Mouse (Mus musculus) CH12.LX (cell line): ENCODE results near the gene Cnpy1. TPM values are rescaled to one million over a fixed set of nuclear protein-coding genes. Genes with fewer than 3 reads are reported as not detected.

Experiments used
- DNase-seq: peaks from one replicate; pipeline ENCODE4 v3.0.0-alpha.2; 2013; ENCODE audit errors: extremely low read depth
- H3K27ac ChIP-seq: 2 replicates; pipeline ENCODE4 v1.5.1; 2012; ENCODE audit warnings: low read depth, mild to moderate bottlenecking, control low read depth, moderate library complexity; ENCODE audit not compliant: insufficient read depth
- H3K27me3 ChIP-seq: replicated peaks from 2 replicates; pipeline ENCODE3; 2012; ENCODE audit warnings: inconsistent platforms
- H3K36me3 ChIP-seq, 2 experiments: replicated peaks in 1 of 2; 2 replicates each; pipeline versions ENCODE3 to v1.6.1; 2012; ENCODE audit warnings: inconsistent platforms in 1 of 2, low read length in 1 of 2, mild to moderate bottlenecking in 1 of 2, mixed read lengths in 1 of 2, moderate library complexity in 1 of 2; ENCODE audit not compliant: control insufficient read depth in 1 of 2, insufficient read depth in 1 of 2
- H3K4me1 ChIP-seq, 2 experiments: 2 replicates each; pipeline ENCODE4 v1.6.1; 2012; ENCODE audit warnings: inconsistent platforms in 1 of 2, moderate library complexity in 1 of 2; ENCODE audit not compliant: insufficient read depth in 2 of 2, control insufficient read depth in 1 of 2
- H3K4me2 ChIP-seq: 2 replicates; pipeline ENCODE4 v1.6.1; 2012; ENCODE audit warnings: low read depth, mild to moderate bottlenecking, control low read depth; ENCODE audit not compliant: poor library complexity, insufficient read depth, severe bottlenecking
- H3K4me3 ChIP-seq, 3 experiments: fragments of 150-350 bp in 1 of 3; sonication (generic) in 1 of 3; replicated peaks in 1 of 3; 2 replicates each; pipeline versions ENCODE3 to v1.5.1; 2011 to 2012; ENCODE audit warnings: low read depth in 2 of 3, low read length in 2 of 3, mild to moderate bottlenecking in 2 of 3, moderate library complexity in 2 of 3, control low read depth in 1 of 3, improper control_type of control experiment in 1 of 3, inconsistent platforms in 1 of 3, mixed read lengths in 1 of 3; ENCODE audit not compliant: poor library complexity in 1 of 3
- H3K79me2 ChIP-seq: replicated peaks from 2 replicates; pipeline ENCODE4 v1.6.1; 2012; ENCODE audit warnings: mild to moderate bottlenecking, moderate library complexity; ENCODE audit not compliant: control insufficient read depth, poor library complexity, insufficient read depth, severe bottlenecking; ENCODE audit errors: extremely low read depth
- H3K9ac ChIP-seq: 2 replicates; pipeline ENCODE4 v1.6.1; 2012; ENCODE audit warnings: low read depth, mild to moderate bottlenecking, control low read depth, moderate library complexity; ENCODE audit not compliant: insufficient read depth
- H3K9me3 ChIP-seq: replicated peaks from 2 replicates; pipeline ENCODE3; 2012; ENCODE audit warnings: low read length, inconsistent platforms, mixed read lengths
- CHD1 ChIP-seq: IDR thresholded peaks from 2 replicates; pipeline ENCODE4 v1.6.1; 2012; ENCODE audit warnings: low read depth, low read length, improper control_type of control experiment, inconsistent platforms
- CHD2 ChIP-seq: IDR thresholded peaks from 2 replicates; pipeline ENCODE4 v1.6.1; 2011; ENCODE audit warnings: low read length, improper control_type of control experiment
- CTCF ChIP-seq, 2 experiments: IDR thresholded peaks in 1 of 2; conservative IDR thresholded peaks in 1 of 2; 2 replicates each; pipeline ENCODE4 v1.5.1; 2011 to 2012; ENCODE audit warnings: low read depth in 2 of 2, low read length in 2 of 2, improper control_type of control experiment in 1 of 2, inconsistent platforms in 1 of 2, mild to moderate bottlenecking in 1 of 2, moderate library complexity in 1 of 2
- ELF1 ChIP-seq: IDR thresholded peaks from 2 replicates; pipeline ENCODE4 v1.6.1; 2014; ENCODE audit warnings: low read depth, mild to moderate bottlenecking, inconsistent platforms, low read length, improper control_type of control experiment
- ETS1 ChIP-seq: conservative IDR thresholded peaks from 2 replicates; pipeline ENCODE4 v1.6.1; 2012; ENCODE audit warnings: low read depth, mild to moderate bottlenecking, inconsistent platforms, low read length, improper control_type of control experiment, moderate library complexity
- IRF4 ChIP-seq: IDR thresholded peaks from 2 replicates; pipeline ENCODE4 v1.6.1; 2014; ENCODE audit warnings: low read depth, mild to moderate bottlenecking, inconsistent platforms, low read length, improper control_type of control experiment
- JUND ChIP-seq: conservative IDR thresholded peaks from 2 replicates; pipeline ENCODE4 v1.6.1; 2011; ENCODE audit warnings: low read depth, low read length, improper control_type of control experiment
- KAT2A ChIP-seq: IDR thresholded peaks from 2 replicates; pipeline ENCODE4 v1.6.1; 2012; ENCODE audit warnings: low read length, improper control_type of control experiment, inconsistent platforms; ENCODE audit not compliant: insufficient replicate concordance
- MAX ChIP-seq: IDR thresholded peaks from 2 replicates; pipeline ENCODE4 v1.6.1; 2011; ENCODE audit warnings: low read length, improper control_type of control experiment
- MAZ ChIP-seq: IDR thresholded peaks from 2 replicates; pipeline ENCODE4 v1.6.1; 2012; ENCODE audit warnings: low read depth, mild to moderate bottlenecking, inconsistent platforms, low read length, improper control_type of control experiment, moderate library complexity
- MXI1 ChIP-seq: IDR thresholded peaks from 2 replicates; pipeline ENCODE4 v1.6.1; 2011; ENCODE audit warnings: mild to moderate bottlenecking, low read depth, low read length, improper control_type of control experiment
- NELFE ChIP-seq: IDR thresholded peaks from 2 replicates; pipeline ENCODE4 v1.6.1; 2011; ENCODE audit warnings: low read depth, low read length, improper control_type of control experiment
- PAX5 ChIP-seq: IDR thresholded peaks from 2 replicates; pipeline ENCODE4 v1.6.1; 2012; ENCODE audit warnings: low read length, inconsistent platforms, mixed read lengths
- POLR2AphosphoS2 ChIP-seq: IDR thresholded peaks from 2 replicates; pipeline ENCODE4 v1.6.1; 2011; ENCODE audit warnings: low read depth, low read length, improper control_type of control experiment
- RAD21 ChIP-seq: IDR thresholded peaks from 2 replicates; pipeline ENCODE4 v1.6.1; 2011; ENCODE audit warnings: low read depth, mild to moderate bottlenecking, low read length, improper control_type of control experiment, moderate library complexity
- SIN3A ChIP-seq: IDR thresholded peaks from 2 replicates; pipeline ENCODE4 v1.6.1; 2012; ENCODE audit warnings: low read length, improper control_type of control experiment, inconsistent platforms
- SMC3 ChIP-seq: IDR thresholded peaks from 2 replicates; pipeline ENCODE4 v1.6.1; 2011; ENCODE audit warnings: low read depth, low read length, improper control_type of control experiment
- TBP ChIP-seq: conservative IDR thresholded peaks from 2 replicates; pipeline ENCODE4 v1.6.1; 2011; ENCODE audit warnings: low read depth, low read length, improper control_type of control experiment
- TCF12 ChIP-seq: IDR thresholded peaks from 2 replicates; pipeline ENCODE4 v1.6.1; 2014; ENCODE audit warnings: low read depth, mild to moderate bottlenecking, inconsistent platforms, low read length, improper control_type of control experiment
- UBTF ChIP-seq: IDR thresholded peaks from 2 replicates; pipeline ENCODE4 v1.6.1; 2012; ENCODE audit warnings: low read depth, mild to moderate bottlenecking, inconsistent platforms, low read length, improper control_type of control experiment, moderate library complexity
- ZNF384 ChIP-seq: IDR thresholded peaks from 2 replicates; pipeline ENCODE4 v1.6.1; 2012; ENCODE audit warnings: low read depth, low read length, improper control_type of control experiment, inconsistent platforms
- dilution Hi-C: fragments of 300-500 bp; cut with MboI; formaldehyde crosslinking; loops from 2 replicates; pipeline ENCODE4 v1.14.3; 2020; ENCODE audit warnings: low sequenced_read_pairs; ENCODE audit not compliant: extremely low pct_unique_long_range_greater_than_20kb, extremely low pct_ligation_motif_present
- in situ Hi-C: fragments of 300-500 bp; cut with MboI; formaldehyde crosslinking; loops from 3 replicates; pipeline ENCODE4 v1.14.3; 2019; ENCODE audit warnings: low sequenced_read_pairs, low pct_ligation_motif_present, low pct_unique_long_range_greater_than_20kb, mixed read lengths
- polyA plus RNA-seq: library from polyadenylated mRNA; unstranded; fragments of >175 nt; gene quantifications from 2 replicates; pipeline ENCODE4 v1.2.1, GENCODE M21; 2012; ENCODE audit warnings: low read depth; ENCODE audit not compliant: insufficient read length
- total RNA-seq, 2 experiments: library from RNA; depleted of rRNA; stranded (reverse); fragments of 300-350 nt in 1 of 2; fragments of >200 nt in 1 of 2; gene quantifications; 2 replicates each; pipeline ENCODE4 v1.2.3; 2012 to 2014

The Cnpy1 gene
- total and polyA plus RNA-seq, 3 experiments: 0.11 to 0.26 TPM; not detected in 1

GRCm38 (mm10) chr5:28237055-28237454 is 8.6 kb downstream of the Cnpy1 start:
- peak; percentile 70 for DNase-seq
- H3K27me3 ChIP-seq: no peaks in the 10 kb centered on the region
- no peak overlapping the region for H3K4me3 ChIP-seq
- TF ChIP-seq CTCF (conservative IDR thresholded peaks at IDR 0.05 in 1 of 2, IDR thresholded peaks at IDR 0.05 in 1 of 2; ENCODE audit: low read depth in 2 of 2, low read length in 2 of 2) (peak in 1 of 2 experiments; percentile 35; a peak in 2 of 4 replicates), SMC3 (peak; percentile 22; the same call in 1 of the 2 replicates), PAX5 (no peak), RAD21 (peak; percentile 38), KAT2A (no peak), MAX (no peak), SIN3A (no peak), TBP (no peak)
- dilution Hi-C loops (no loop called here), in situ Hi-C loops (no loop called here)
- no peaks in the 10 kb centered on the region for H3K36me3 ChIP-seq
- H3K9me3 ChIP-seq: no peaks in the 10 kb centered on the region
- H3K9ac ChIP-seq: no peak overlapping the region
- H3K4me2 ChIP-seq: no peak overlapping the region
- peaks cover 0 to 42% of the 10 kb centered on the region in 2 experiments; a peak in 2 of 4 replicates for H3K4me1 ChIP-seq
- no peak overlapping the region for H3K27ac ChIP-seq
- H3K79me2 ChIP-seq: no peaks in the 10 kb centered on the region

GRCm38 (mm10) chr5:28236098-28236497 is 9.5 kb downstream of the Cnpy1 start:
- Histone ChIP-seq H3K27me3 (no peaks in the 10 kb centered on the region), H3K9ac (no peak overlapping the region), H3K9me3 (no peaks in the 10 kb centered on the region), H3K4me3 (no peak overlapping the region), H3K4me2 (no peak overlapping the region), H3K79me2 (no peaks in the 10 kb centered on the region), H3K27ac (no peak overlapping the region), H3K4me1 (peaks cover 0 to 42% of the 10 kb centered on the region in 2 experiments; a peak in 2 of 4 replicates), H3K36me3 (no peaks in the 10 kb centered on the region)
- no peak for TF ChIP-seq CTCF (conservative IDR thresholded peaks at IDR 0.05 in 1 of 2, IDR thresholded peaks at IDR 0.05 in 1 of 2; ENCODE audit: low read depth in 2 of 2, low read length in 2 of 2)
- TF ChIP-seq MXI1: no peak
- TF ChIP-seq JUND: no peak
- TF ChIP-seq MAZ: no peak
- no peak for TF ChIP-seq CHD2
- no peak for TF ChIP-seq TCF12
- no peak for TF ChIP-seq KAT2A
- TF ChIP-seq SMC3: no peak
- TF ChIP-seq ETS1: no peak
- TF ChIP-seq POLR2AphosphoS2: no peak
- no peak for TF ChIP-seq CHD1
- TF ChIP-seq IRF4: no peak
- no peak for TF ChIP-seq MAX
- no peak for TF ChIP-seq ZNF384
- no peak for TF ChIP-seq UBTF
- TF ChIP-seq NELFE: no peak
- no peak for TF ChIP-seq ELF1
- in situ Hi-C loops: no loop called here
- dilution Hi-C loops: no loop called here
- DNase-seq: no peak
